13 mouse cellular contexts compared by ENCODE assay signal in genomic region chrX:9216244-9216643, GRCm38 (mm10). TPM values are rescaled to one million over a fixed set of nuclear protein-coding genes. Genes with fewer than 3 reads are reported as not detected.
DNase-seq lines count a peak whose midpoint lies in the region; ATAC-seq and TF ChIP-seq lines count a peak whose summit lies in the region.
"Had no signal": no experiment of that assay in that cellular context is flagged by ENCODE, and none has a peak within 500 bp of the region (broad histone marks: within the 10 kb centered on the region; RNA-seq: fewer than 3 reads in every experiment).

No protein-coding gene starts in this region.

- H3K9ac ChIP-seq in forebrain, postnatal 0 days = no peak overlapping the region
- H3K9ac ChIP-seq: midbrain, embryonic 12.5 days had no signal

- no peak for TF ChIP-seq POLR2A in kidney, adult 2 months (IDR thresholded peaks at IDR 0.05; ENCODE audit: low read depth, low read length)

- no peak overlapping the region for H3K4me3 ChIP-seq in kidney, adult 2 months (ENCODE audit: insufficient read depth, low read depth, low read length)
- H3K4me3 ChIP-seq in forebrain, postnatal 0 days (ENCODE audit: low read depth, low read length) = no peak overlapping the region
- H3K4me3 ChIP-seq: forebrain, embryonic 10.5 days; midbrain, embryonic 12.5 days had no signal

- H3K27ac ChIP-seq in kidney, adult 2 months (ENCODE audit: insufficient read depth, low read depth, low read length) = no peak overlapping the region
- H3K27ac ChIP-seq in forebrain, postnatal 0 days (ENCODE audit: low read depth, low read length) = no peak overlapping the region
- H3K27ac ChIP-seq: forebrain, embryonic 10.5 days; midbrain, embryonic 12.5 days had no signal

- TF ChIP-seq CTCF in kidney, adult 2 months (conservative IDR thresholded peaks at IDR 0.05; ENCODE audit: insufficient read depth, insufficient read length, low read depth, low read length) = 0 out of 2 replicates have a peak, but pooled peaks have one; percentile 11
- TF ChIP-seq CTCF in forebrain, postnatal 0 days (IDR thresholded peaks at IDR 0.05; ENCODE audit: low read depth) = no peak

- ATAC-seq in forebrain, postnatal 0 days = no peak
- ATAC-seq in activated CD4-positive, CD25-positive, alpha-beta regulatory T cell, adult 4 months = no peak

- H3K4me2 ChIP-seq in forebrain, postnatal 0 days (ENCODE audit: low read depth) = no peak overlapping the region
- H3K4me2 ChIP-seq: midbrain, embryonic 12.5 days had no signal

- 98% methylated on average over 2 of the region's 2 CpGs for WGBS in kidney, adult 2 months
- WGBS in forebrain, postnatal 0 days = 84% methylated on average over 2 of the region's 2 CpGs

- no peak for DNase-seq in kidney, adult 2 months
- DNase-seq in kidney, adult 9 months = no peak
- DNase-seq in thymus, postnatal 14 days = peak; percentile 39
- no peak for DNase-seq in thymus, adult 18-20 months
- peak; percentile 18 for DNase-seq in c-Kit-positive CD71-negative TER-119-negative erythroid progenitor cells, embryonic 14.5 days (ENCODE audit: low read depth)
- DNase-seq in forebrain, postnatal 0 days = no peak
- no peak for DNase-seq in cerebellum, adult 11-12 months
- DNase-seq: heart, adult 11 months had no signal

- H3K36me3 ChIP-seq in kidney, adult 2 months (ENCODE audit: control insufficient read depth, insufficient read depth, low read length) = no peaks in the 10 kb centered on the region
- no peaks in the 10 kb centered on the region for H3K36me3 ChIP-seq in forebrain, postnatal 0 days (ENCODE audit: insufficient read depth)
- H3K36me3 ChIP-seq: forebrain, embryonic 10.5 days; midbrain, embryonic 12.5 days had no signal

- H3K27me3 ChIP-seq in kidney, adult 2 months (replicated peaks; ENCODE audit: control insufficient read depth, insufficient read depth, low read length) = no peaks in the 10 kb centered on the region
- no peaks in the 10 kb centered on the region for H3K27me3 ChIP-seq in forebrain, postnatal 0 days (ENCODE audit: insufficient read depth, low read length)
- H3K27me3 ChIP-seq: midbrain, embryonic 12.5 days had no signal

- H3K4me1 ChIP-seq in kidney, adult 2 months (ENCODE audit: control insufficient read depth, insufficient read depth, low read length) = no peaks in the 10 kb centered on the region
- H3K4me1 ChIP-seq in forebrain, postnatal 0 days (ENCODE audit: insufficient read depth) = no peaks in the 10 kb centered on the region
- H3K4me1 ChIP-seq: forebrain, embryonic 10.5 days; midbrain, embryonic 12.5 days had no signal

- no peaks in the 10 kb centered on the region for H3K9me3 ChIP-seq in forebrain, postnatal 0 days (ENCODE audit: low read length)
- H3K9me3 ChIP-seq: forebrain, embryonic 10.5 days; midbrain, embryonic 12.5 days had no signal

RNA-seq across cellular contexts. Expression of gene Lancl3, which starts 16.5 kb away (rescaled TPM):
- 0.50 and 0.72 TPM in 2 replicates for polyA plus RNA-seq in kidney, adult 2 months (2012; rRNA removed)
- 10.9 and 14.9 TPM in 2 replicates for total RNA-seq in forebrain, postnatal 0 days (2014; rRNA removed)
- 3.6 and 5.6 TPM in 2 replicates for polyA plus RNA-seq in forebrain, postnatal 0 days (2015; fragmentation: Nextera tagmentation; extraction: Ambion mirVana)
- polyA plus RNA-seq in activated CD4-positive, CD25-positive, alpha-beta regulatory T cell, adult 4 months (2017; shearing (Covaris generic)) = 1 to 10 TPM in 1 of 2 experiments, under 1 TPM in 1; 0.74 to 1.8 TPM

RNA-seq across cellular contexts. Expression of gene Gm14862, which starts 40.5 kb away (rescaled TPM):
- polyA plus RNA-seq in kidney, adult 2 months (2012; rRNA removed) = not detected in 2 replicates
- total RNA-seq in forebrain, postnatal 0 days (2014; rRNA removed) = not detected in 2 replicates
- polyA plus RNA-seq in forebrain, postnatal 0 days (2015; fragmentation: Nextera tagmentation; extraction: Ambion mirVana) = not detected in 2 replicates
- under 1 TPM in 1 of 2 experiments, not detected in 1; 0.45 TPM for polyA plus RNA-seq in activated CD4-positive, CD25-positive, alpha-beta regulatory T cell, adult 4 months (2017; shearing (Covaris generic))
- total RNA-seq: left cerebral cortex, postnatal 10 days had no signal
- polyA plus RNA-seq: forebrain, embryonic 10.5 days; stomach, embryonic 14.5 days had no signal

RNA-seq across cellular contexts. Expression of gene Xk, which starts 56.3 kb away (rescaled TPM):
- 0.28 and 0.37 TPM in 2 replicates for polyA plus RNA-seq in kidney, adult 2 months (2012; rRNA removed)
- total RNA-seq in forebrain, postnatal 0 days (2014; rRNA removed) = 4.7 and 7.1 TPM in 2 replicates
- 1.6 and 3.2 TPM in 2 replicates for polyA plus RNA-seq in forebrain, postnatal 0 days (2015; fragmentation: Nextera tagmentation; extraction: Ambion mirVana)
- 1 to 10 TPM; 1.0 to 1.1 TPM for polyA plus RNA-seq in activated CD4-positive, CD25-positive, alpha-beta regulatory T cell, adult 4 months (2017; shearing (Covaris generic))

Comparison
In these comparisons a context has a peak if more than half of its experiments do, and no peak if none do; other contexts are left out.
1. DNase-seq: peak in thymus, postnatal 14 days (single experiment) and c-Kit-positive CD71-negative TER-119-negative erythroid progenitor cells, embryonic 14.5 days (single experiment); none in kidney, adult 2 months (single experiment), kidney, adult 9 months (single experiment), thymus, adult 18-20 months (0 of 2), forebrain, postnatal 0 days (single experiment) and cerebellum, adult 11-12 months (single experiment).